Mouse (Mus musculus) lung, embryonic 16.5 days (tissue): ENCODE data around the gene Epha6. TPM values are rescaled to one million over a fixed set of nuclear protein-coding genes. Genes with fewer than 3 reads are reported as not detected.
"Not testable (repeated sequence)": the region's sequence is repeated elsewhere in the genome, so short reads cannot be mapped to it uniquely, and the experiment has no call there.

ENCODE experiments used
- ATAC-seq: fragments of 200-750 bp; cut with Nextera tagmentation; 2 replicates; pipeline ENCODE4 v1.8.0; 2017; ENCODE audit warnings: low read depth, mild to moderate bottlenecking, moderate library complexity
- H3K27ac ChIP-seq: fragments of 300-500 bp; sonication (generic); 2 replicates; pipeline ENCODE4 v1.5.1; 2014; ENCODE audit warnings: mild to moderate bottlenecking, control low read depth, low read length
- H3K27me3 ChIP-seq: fragments of 300-500 bp; sonication (generic); 2 replicates; pipeline ENCODE4 v1.6.1; 2014; ENCODE audit warnings: low read depth, low read length, mixed read lengths; ENCODE audit not compliant: control insufficient read depth, insufficient read depth
- H3K36me3 ChIP-seq: fragments of 300-500 bp; sonication (generic); 2 replicates; pipeline ENCODE4 v1.6.1; 2014; ENCODE audit warnings: low read length; ENCODE audit not compliant: control insufficient read depth, insufficient read depth
- H3K4me1 ChIP-seq: fragments of 300-500 bp; sonication (generic); replicated peaks from 2 replicates; pipeline ENCODE4 v1.6.1; 2014; ENCODE audit warnings: low read length, mixed read lengths; ENCODE audit not compliant: control insufficient read depth, insufficient read depth
- H3K4me2 ChIP-seq: fragments of 300-500 bp; sonication (generic); 2 replicates; pipeline ENCODE4 v1.6.1; 2014; ENCODE audit warnings: low read depth, low read length, control low read depth
- H3K4me3 ChIP-seq: fragments of 300-500 bp; sonication (generic); 2 replicates; pipeline ENCODE4 v1.5.1; 2014; ENCODE audit warnings: mild to moderate bottlenecking, low read length, control low read depth
- H3K9ac ChIP-seq: fragments of 300-500 bp; sonication (generic); 2 replicates; pipeline ENCODE4 v1.6.1; 2014; ENCODE audit warnings: low read length, control low read depth
- H3K9me3 ChIP-seq: fragments of 300-500 bp; sonication (generic); 2 replicates; pipeline ENCODE4 v1.6.1; 2016; ENCODE audit warnings: low read length; ENCODE audit not compliant: control insufficient read depth
- WGBS: fragments of 180-500 bp; shearing (Covaris S2); extraction: QIAGEN DNeasy Blood & Tissue Kit; methylation state at CpG from one replicate; pipeline ENCODE4 v1.1.7; 2014; 5-methylcytosine and 5-hydroxymethylcytosine counted together
- polyA plus RNA-seq: library from polyadenylated mRNA; unstranded; fragments of >200 nt; fragmentation: Nextera tagmentation; extraction: Ambion mirVana; gene quantifications from 2 replicates; pipeline ENCODE4 v1.2.1, GENCODE M21; 2015

Gene Epha6
- polyA plus RNA-seq, 1 experiment from 2014 or later = not detected

DNA sequence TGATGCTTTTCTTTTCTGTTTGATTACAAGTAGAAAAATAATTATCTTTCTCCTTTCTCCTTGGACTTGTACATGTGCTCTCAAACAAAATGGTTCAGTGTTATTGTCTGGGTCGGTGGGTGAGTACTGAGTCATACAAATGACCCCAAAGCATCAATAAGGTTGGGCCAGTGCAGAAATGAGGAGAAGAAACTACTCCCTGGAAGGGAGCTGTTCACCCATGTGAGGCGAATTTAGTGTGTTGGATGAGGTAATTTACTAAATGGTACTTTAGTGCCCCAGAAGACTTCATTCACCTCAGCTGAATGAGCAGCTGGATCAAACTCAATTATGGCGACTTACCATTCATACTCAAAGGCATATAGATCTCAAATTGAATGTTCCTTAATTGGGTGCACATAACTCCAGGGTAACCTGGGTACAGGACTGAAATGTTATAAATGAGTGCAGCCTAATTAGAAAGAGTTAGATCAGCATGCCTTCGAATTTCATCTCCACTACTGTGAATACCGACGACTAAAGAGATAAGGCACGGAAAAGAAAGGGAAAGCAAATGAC, 751.1 kb downstream of the Epha6 start:
- Histone ChIP-seq H3K4me3 (no peak overlapping the region), H3K9ac (no peak overlapping the region), H3K36me3 (no peaks in the 10 kb centered on the region), H3K4me2 (no peak overlapping the region), H3K9me3 (no peaks in the 10 kb centered on the region), H3K27me3 (no peaks in the 10 kb centered on the region), H3K4me1 (no peaks in the 10 kb centered on the region), H3K27ac (no peak overlapping the region)
- 72% methylated on average over 7 of the region's 7 CpGs for WGBS
- no peak for ATAC-seq

DNA sequence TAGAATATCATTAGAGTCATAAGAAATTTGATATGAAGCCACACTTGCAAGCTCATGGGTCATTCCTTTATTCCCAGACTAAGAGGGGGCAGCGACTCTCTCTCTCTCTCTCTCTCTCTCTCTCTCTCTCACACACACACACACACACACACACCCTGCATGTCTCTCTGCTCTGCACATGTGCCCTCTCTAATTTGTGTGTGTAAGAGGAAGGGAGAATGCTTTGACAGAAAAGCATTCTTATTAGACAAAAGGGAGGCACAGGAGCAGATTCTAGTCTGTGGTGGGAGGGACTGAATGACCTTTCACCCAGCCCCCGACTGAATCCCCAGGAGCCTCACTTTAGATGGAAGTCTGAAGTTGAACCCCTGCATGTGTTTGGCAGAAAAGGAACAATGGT, 752.6 kb downstream of the Epha6 start:
- Histone ChIP-seq H3K4me1 (no peaks in the 10 kb centered on the region), H3K9me3 (no peaks in the 10 kb centered on the region), H3K4me3 (no peak overlapping the region), H3K27me3 (no peaks in the 10 kb centered on the region), H3K9ac (no peak overlapping the region), H3K27ac (no peak overlapping the region), H3K36me3 (no peaks in the 10 kb centered on the region), H3K4me2 (no peak overlapping the region)
- no peak for ATAC-seq
- WGBS = 42% methylated on average over 2 of the region's 2 CpGs

DNA sequence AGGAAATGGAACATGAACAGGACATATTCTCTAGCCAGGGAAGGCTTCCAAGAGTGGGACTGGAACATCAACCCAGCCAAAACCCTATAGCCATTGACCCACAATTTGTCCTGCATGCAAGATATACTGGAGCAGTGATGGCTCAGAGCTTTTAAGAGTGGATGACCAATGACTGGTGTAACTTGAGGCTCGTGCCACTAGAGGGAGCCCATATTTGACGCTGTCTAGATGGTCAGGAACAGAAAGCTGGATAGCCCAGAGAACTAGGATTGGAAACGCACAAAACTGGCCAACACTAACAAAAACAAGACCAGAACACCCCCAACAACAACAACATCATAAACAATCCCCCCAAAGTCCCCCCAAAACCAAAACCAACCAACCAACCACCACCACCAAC, 758.8 kb downstream of the Epha6 start:
- no peaks in the 10 kb centered on the region for H3K27me3 ChIP-seq
- H3K4me3 ChIP-seq = no peak overlapping the region
- H3K9me3 ChIP-seq = no peaks in the 10 kb centered on the region
- no peak overlapping the region for H3K9ac ChIP-seq
- H3K36me3 ChIP-seq = no peaks in the 10 kb centered on the region
- H3K4me2 ChIP-seq = no peak overlapping the region
- H3K27ac ChIP-seq = no peak overlapping the region
- ATAC-seq = no peak
- no peaks in the 10 kb centered on the region for H3K4me1 ChIP-seq
- 13% methylated on average over 3 of the region's 3 CpGs for WGBS

DNA sequence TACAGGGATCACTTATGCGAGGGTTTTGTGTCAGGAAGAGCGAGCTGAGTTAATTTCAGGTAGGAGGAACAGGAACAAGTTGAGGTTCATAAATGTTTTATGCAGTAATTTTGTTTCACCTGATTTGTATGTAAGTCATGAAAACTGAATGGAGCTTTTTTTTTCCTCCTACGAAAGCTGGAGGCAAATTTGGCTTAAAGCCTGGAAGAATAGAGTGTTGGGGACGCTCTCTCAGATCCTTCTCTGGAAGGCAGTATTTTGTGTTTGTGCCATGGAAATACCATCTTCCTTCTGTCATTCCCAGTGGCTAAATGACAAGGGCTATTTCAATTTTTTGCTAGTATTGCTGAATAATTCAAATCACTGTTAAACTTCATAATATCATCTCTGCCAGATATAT, 768.6 kb downstream of the Epha6 start:
- Histone ChIP-seq H3K36me3 (no peaks in the 10 kb centered on the region), H3K27ac (no peak overlapping the region), H3K4me2 (no peak overlapping the region), H3K9ac (no peak overlapping the region), H3K4me3 (no peak overlapping the region), H3K4me1 (no peaks in the 10 kb centered on the region), H3K9me3 (no peaks in the 10 kb centered on the region), H3K27me3 (no peaks in the 10 kb centered on the region)
- ATAC-seq = no peak
- WGBS = 67% methylated on average over 4 of the region's 4 CpGs

DNA sequence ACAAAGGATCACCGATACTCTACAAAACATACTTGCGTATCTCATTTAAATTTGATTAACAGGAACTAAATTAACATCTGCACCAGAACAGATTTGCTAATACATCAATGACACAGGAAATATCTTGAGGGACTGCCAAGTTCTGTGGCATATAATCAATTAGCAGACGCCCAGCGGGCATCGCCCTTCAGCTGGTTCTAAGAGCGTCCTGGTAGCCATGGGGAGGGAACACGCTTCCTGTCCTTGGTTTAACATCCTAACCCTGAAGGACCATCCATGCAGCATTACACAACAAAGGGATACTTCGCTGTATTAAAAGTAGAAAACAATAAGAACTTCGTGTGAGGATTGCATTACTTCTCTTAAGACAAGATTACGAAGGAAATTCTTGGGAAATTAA, 769.0 kb downstream of the Epha6 start:
- no peak overlapping the region for H3K4me2 ChIP-seq
- WGBS = 79% methylated on average over 10 of the region's 10 CpGs
- no peak for ATAC-seq

DNA sequence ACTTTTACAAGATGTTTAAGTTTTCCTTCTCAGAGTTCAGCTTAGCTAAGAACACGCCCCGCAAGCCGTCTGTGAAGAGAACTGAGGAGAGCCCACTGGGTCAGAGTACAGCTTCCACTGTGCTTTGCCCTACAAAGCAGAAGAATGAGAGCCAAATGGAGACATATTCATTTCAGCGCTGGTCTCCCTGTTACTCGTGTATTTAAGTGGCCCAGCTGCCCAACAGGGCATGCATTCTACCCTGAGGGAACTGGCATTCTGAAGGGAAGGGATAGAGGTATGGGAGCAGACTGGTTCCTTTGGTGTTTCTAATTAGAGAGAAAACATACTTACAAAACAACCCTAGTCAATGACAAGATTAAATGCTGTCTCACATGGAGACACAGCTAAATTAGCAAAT, 772.9 kb downstream of the Epha6 start:
- WGBS = 69% methylated on average over 5 of the region's 5 CpGs
- Histone ChIP-seq H3K9ac (no peak overlapping the region), H3K4me2 (no peak overlapping the region), H3K27ac (no peak overlapping the region), H3K4me1 (no peaks in the 10 kb centered on the region), H3K36me3 (no peaks in the 10 kb centered on the region), H3K27me3 (no peaks in the 10 kb centered on the region), H3K9me3 (no peaks in the 10 kb centered on the region), H3K4me3 (no peak overlapping the region)
- no peak for ATAC-seq

More for the DNA sequence above, 769.0 kb downstream of the Epha6 start:
- Histone ChIP-seq H3K4me3 (no peak overlapping the region), H3K27me3 (no peaks in the 10 kb centered on the region), H3K27ac (no peak overlapping the region), H3K9me3 (no peaks in the 10 kb centered on the region), H3K36me3 (no peaks in the 10 kb centered on the region), H3K9ac (no peak overlapping the region), H3K4me1 (no peaks in the 10 kb centered on the region)

DNA sequence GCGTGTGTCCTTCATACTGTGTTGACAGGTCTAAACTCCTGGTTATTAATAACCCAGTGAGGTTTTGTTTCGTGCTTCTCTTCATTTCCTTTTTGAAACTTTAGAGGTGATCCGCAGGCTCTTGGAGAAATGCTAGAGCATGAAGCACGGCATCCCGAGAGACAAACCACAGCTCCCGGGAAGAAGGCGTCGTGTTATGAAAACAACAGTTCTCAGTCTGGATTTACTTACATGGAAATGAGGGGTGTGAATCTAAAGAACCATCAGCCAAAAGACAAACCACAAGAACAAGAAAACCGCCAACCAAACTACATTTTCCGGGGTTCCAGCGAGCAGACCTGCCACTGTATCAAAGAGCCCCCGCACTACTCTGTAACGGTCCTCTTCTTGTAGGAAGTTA, 775.7 kb downstream of the Epha6 start:
- no peak overlapping the region for H3K4me2 ChIP-seq
- H3K9ac ChIP-seq = no peak overlapping the region
- H3K36me3 ChIP-seq = no peaks in the 10 kb centered on the region
- no peaks in the 10 kb centered on the region for H3K9me3 ChIP-seq
- H3K27ac ChIP-seq = no peak overlapping the region
- no peaks in the 10 kb centered on the region for H3K27me3 ChIP-seq
- no peaks in the 10 kb centered on the region for H3K4me1 ChIP-seq
- no peak overlapping the region for H3K4me3 ChIP-seq
- WGBS = 84% methylated on average over 13 of the region's 13 CpGs
- no peak for ATAC-seq

DNA sequence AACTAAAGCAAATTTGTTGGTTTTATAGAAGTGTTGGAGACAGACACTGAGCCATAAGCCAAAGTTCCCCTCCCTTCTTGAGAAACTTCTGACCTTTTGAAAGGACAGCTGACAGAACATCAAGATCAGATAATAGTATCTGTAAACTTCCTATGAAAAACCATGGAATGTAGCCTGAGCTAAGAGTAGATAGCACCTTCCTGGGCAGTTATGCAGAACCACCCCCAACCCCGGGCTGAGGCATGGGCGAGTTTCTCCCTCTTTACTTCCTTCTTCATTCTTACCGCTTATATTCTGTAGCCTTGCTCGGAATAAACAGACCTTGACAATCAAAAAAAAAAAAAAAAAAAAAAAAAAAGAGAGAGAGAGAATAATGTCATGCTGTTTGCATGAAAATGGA, 805.5 kb downstream of the Epha6 start:
- H3K4me3 ChIP-seq, ATAC-seq, H3K27me3 ChIP-seq, H3K4me1 ChIP-seq, H3K9ac ChIP-seq, H3K4me2 ChIP-seq, H3K27ac ChIP-seq, H3K36me3 ChIP-seq, H3K9me3 ChIP-seq: not testable (repeated sequence)
- 55% methylated on average over 4 of the region's 4 CpGs for WGBS

DNA sequence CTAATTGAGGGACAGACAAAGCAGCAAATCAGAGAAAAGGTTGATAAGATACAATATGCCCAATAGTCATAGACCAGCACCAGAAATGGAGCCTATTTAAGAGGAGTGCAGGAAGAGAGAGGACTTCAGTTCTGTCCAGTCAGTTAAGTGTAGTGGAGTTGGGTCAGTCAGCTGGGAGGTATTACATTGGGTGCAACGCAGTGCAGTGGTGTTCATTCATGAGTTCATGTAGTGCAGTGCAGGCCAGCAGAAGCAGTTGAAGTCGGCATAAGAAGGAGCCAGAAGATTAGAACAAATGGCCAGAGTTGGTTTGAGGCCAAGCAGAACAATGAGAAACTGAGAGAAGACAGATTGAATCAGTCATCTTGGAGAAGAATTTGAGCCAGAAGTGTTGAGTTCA, 833.0 kb downstream of the Epha6 start:
- Histone ChIP-seq H3K4me2 (no peak overlapping the region), H3K4me1 (no peaks in the 10 kb centered on the region), H3K27me3 (no peaks in the 10 kb centered on the region), H3K27ac (no peak overlapping the region), H3K9ac (no peak overlapping the region), H3K9me3 (no peaks in the 10 kb centered on the region), H3K4me3 (no peak overlapping the region), H3K36me3 (no peaks in the 10 kb centered on the region)
- WGBS = 60% methylated on average over 2 of the region's 2 CpGs
- ATAC-seq = no peak

DNA sequence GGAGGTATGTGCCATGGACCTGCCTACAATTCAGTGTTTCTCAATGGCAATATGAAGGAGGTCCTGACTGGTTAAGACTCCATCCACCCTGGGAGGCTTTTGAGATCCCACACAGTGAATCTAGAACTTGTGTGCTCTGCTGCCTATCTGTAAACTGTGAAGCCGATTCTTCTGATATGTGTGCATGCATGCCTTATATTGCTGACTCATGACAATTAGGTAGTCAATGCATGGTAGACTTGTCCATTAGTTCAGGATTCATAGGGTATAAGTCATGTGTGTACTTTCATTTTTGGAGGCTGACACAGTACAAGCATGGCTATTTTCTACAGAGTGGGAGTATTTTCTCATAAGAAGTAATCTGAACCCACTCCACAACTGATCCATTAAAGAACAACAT, 834.9 kb downstream of the Epha6 start:
- no peaks in the 10 kb centered on the region for H3K27me3 ChIP-seq

More for the DNA sequence above, 834.9 kb downstream of the Epha6 start:
- no peak overlapping the region for H3K9ac ChIP-seq
- no peaks in the 10 kb centered on the region for H3K36me3 ChIP-seq
- WGBS = 97% methylated on average over 1 of the region's 1 CpGs
- no peak overlapping the region for H3K4me3 ChIP-seq
- no peak for ATAC-seq
- H3K4me1 ChIP-seq = no peaks in the 10 kb centered on the region
- H3K9me3 ChIP-seq = no peaks in the 10 kb centered on the region
- no peak overlapping the region for H3K27ac ChIP-seq
- no peak overlapping the region for H3K4me2 ChIP-seq
